Mouse (Mus musculus): ENCODE measurements around the gene Errfi1.

Gene Errfi1

DNA sequence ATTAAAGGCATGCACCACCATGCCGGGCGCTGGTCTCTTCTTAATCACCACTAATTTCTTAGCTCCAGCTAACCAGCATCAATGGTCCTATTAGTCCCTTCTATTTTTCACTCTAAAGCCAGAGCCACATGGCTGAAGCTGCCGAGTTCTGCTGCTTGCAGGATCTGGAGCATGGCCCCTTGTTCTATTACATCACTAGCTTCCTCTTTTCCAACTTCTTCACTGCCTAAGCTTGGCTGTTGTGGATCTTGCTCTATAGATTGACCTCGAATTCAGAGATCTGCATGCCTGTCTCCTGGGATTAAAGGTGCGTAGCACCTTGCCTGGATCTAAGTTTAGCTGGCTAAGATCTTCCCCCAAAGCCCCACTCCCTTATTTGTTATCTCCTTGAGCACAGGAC is 28.9 kb downstream of the Errfi1 start:
- DNase-seq, result no peak

DNA sequence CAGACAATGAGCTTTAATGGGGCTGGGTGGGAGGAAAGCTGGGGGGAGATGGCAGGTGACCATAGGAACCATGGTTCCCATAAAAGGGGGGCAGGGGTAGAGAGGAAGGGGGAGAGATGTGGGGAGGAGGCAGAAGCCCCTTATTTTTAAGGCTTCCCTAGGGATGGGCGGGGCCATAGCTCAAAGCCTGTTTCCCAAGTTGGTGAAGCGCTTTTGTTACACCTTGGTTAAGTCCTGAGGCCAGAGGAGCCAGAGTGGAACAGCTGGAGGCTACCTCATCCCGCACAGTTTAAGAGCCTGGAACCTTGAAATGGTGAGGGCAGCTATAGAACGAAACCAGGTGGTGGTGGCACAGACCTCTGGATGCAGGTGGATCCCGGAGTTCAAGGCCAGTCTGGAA is 34.2 kb downstream of the Errfi1 start:
- DNase-seq, result no peak

DNA sequence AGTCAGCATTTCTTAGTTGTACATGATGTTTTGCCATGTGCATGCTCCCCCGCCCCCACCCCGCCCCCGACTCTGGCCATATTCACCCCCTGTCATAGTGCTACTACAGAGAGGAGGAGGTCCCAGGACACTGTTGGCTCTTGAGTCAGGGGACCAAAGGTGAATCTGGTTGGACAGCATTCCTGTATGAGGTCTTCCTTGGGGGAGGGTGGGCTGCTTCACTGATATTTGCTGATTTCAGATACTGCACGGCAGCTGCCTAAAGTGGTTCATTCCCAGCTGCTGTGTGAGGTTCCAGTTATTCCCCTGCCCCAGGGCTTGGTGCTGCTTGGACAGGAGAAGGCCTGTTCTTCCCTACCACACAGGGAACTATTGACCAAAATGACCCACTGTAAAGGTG is 34.8 kb downstream of the Errfi1 start:
- DNase-seq, result no peak

DNA sequence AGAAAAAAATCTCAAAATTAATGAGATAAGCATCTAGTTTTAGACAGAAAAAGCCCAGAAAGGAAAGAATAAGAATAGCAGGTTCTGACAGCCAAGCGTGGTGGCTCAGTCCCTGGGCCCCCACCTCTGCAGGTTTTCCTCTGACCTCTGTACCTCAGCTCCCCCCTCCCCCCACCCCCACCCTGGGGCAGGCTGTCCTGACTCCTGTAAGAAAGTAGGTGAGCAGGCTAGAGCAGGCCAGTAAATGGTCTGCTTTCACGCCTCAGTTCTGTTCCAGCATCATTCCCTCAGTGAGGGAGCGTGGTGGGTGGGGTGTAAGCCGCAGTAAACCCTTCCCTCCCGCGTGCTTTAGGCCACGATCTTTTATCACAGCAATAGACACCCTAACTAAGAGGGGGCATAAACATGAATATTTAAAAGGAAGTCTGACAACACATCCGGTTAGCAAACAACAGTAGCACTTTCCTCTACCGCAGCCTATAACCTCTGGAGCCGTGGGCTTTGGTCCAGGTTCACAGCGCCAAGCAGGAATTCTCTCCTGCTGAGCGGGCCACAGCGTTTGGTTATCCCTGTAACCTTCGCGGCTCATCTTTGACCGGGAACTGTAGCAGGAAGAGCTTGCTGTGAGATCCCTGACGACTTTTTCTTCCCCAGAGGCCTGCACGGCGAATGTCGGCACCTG is 35.7 kb downstream of the Errfi1 start:
- DNase-seq, result peak; percentile 5

DNA sequence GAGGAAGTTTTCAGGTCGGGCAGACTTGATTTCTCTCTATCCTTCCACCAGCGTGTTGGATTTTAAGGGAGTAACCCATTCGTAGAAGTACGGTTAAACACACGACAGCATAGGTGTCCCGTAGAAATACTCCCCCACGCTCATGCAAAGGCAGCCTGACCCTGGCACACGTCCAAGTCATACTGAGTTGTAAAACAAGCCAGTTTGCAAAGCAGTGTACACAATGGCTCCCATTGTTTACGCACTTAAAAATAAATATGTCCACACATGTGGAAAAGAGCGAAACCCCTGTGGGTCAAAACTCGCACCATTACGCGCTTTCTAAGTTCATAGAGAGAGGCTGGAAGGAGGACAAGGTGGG is 36.2 kb downstream of the Errfi1 start:
- DNase-seq, result peak; percentile 16

DNA sequence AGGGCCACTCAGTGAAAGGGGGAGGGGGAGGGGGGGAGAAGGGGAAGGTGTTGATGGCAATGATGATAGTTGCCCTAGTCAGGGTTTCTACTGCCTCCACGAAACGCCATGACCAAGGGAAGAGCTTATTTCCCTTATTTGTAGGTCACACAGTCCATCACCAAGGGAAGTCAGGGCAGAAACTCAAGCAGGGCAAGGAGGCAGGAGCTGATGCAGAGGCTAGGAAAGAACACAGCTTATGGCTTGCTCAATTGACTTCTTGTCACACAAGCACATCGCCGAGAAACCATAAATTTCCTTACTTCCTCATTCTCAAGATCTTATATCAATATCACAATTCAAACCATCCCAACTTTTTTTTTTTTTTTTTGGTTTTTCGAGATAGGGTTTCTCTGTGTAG is 37.6 kb downstream of the Errfi1 start:
- DNase-seq, result no peak

DNA sequence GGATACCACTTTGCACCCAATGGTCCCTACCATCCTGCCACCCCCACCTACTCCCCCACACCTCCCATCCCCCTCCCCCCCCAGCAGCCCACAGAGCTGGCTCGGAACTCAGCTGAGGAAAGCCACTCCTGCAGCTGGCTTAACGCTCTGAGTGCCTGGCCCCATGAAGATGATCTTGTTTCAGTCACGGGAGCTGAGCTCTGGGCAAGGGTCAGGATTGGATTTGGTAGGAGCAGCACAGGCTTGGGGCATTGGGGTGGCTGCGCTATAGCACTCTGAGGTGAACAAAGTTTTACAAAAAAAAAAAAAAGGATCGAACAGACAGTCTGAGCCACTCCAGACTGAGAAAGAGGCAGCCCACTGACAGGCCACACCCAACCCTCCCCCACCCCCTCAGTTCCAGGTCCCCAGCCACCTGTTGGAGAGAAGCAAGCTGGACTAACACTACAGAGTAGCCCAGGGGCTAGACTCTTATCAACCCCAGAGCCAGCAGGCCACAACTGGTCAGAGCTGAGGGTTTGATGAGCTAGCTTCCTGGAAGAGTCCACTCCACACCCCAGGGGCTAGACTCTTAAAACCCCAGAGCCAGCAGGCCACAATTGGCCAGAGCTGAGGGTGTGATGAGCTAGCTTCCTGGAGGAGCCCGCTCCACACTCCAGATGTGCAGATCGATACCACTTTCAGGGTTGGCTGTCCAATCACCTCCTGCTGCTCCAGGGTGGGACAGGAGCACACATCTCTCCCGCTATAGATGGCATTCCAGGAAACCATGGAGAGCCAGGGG is 41.2 kb downstream of the Errfi1 start:
- peak; percentile 1 for DNase-seq

DNA sequence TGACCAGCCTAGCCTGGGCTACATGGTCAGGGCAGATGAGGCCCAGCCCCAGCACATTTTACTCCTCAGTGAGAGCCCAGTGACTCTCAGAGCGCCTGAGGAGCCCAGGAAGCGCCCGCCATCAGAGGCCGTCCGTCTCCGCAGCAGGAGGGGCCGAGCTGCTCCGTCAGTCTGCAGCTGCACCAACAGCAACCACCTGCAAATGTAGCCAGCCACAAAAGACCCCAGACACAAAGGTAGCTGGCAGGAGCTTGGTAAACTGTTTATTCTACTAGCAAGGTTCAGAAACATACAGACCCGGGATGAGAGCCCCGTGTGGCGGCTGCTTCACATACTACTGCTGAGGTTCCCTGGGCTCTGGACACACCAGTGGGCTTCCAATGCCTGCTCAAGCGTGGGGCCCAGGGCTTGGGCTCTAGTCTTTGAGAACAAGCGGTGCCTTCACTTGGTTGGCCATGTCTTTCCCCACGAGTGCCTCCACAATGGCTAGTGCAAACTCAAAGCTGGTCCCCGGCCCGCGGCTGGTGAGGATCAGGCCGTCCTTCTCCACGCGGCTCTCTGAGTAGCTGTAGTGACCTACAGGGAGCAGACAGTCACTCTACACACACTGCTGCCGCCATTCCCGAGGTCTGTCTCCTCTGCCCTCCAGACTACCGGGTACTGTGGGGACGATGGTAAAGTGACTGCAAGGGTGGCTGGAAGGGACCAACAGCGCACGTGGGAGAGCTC is 43.3 kb downstream of the Errfi1 start:
- peak; percentile 5 for DNase-seq

DNA sequence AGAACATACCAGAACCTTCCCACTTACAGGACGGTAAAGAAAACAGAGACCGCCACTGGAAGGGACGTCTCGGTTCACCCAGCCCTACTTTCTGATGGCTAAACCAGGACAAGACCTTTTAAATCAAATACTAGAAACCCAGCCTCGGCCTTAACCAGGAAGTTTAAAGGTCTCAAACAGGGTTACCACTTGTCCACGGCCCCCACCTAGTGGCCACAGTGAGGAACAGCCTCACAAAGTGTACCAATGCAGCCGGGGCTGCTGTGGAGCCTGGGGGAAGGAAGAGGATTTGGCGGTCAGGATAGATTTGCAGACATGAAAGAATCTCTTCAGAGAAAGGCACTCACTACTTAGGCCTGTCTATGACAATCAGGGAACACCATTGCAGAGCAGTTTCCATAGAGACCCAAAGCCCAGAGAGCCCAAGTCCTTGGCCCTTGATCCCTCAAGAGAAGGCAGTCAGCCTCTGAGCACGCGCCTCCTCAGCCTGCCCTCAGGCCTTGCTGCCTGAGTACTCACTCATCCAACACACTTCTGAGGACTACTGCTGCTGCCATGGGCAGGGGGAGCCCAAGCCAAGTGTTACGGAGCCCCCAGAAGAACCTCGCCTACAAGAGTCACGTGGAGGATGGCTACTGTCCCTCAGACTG is 45.1 kb downstream of the Errfi1 start:
- DNase-seq, result peak; percentile 54

DNA sequence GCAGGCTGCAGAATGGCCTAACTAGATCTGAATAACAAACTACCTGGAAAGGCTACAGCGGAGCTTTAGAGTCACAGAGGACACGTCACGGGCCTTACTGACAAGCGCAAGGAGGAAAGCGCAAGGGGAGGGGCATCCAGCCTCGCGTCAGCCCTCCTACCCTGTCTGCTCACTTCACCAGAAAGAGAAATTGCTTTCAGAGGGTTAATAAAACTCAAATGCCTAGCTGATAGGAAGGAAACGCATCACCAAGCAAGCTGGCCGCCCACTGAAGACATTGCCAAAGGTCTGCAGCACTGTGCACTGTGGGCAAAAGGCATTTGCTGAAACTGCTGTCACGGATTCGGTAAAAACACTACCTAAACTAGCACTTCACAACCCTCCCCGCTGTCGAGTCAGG is 46.8 kb downstream of the Errfi1 start:
- DNase-seq, result no peak

DNA sequence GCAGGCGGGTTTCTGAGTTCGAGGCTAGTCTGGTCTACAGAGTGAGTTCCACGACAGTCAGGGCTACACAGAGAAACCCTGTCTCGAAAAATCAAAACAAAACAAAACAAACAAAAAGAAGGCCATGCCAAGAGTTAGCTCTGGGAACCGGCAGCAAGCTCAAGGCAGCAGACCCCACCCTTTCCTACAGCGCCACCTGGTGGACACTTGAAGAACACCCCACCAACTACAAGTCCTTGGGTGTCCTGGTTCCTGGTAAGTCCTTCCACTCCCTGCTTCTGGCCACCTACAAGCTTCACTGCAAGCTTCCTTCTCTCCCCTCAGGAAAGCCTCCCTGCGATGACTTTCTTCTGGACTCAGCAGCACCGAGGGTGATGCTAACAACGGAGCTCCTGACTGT is 47.9 kb downstream of the Errfi1 start:
- peak; percentile 84 for DNase-seq

DNA sequence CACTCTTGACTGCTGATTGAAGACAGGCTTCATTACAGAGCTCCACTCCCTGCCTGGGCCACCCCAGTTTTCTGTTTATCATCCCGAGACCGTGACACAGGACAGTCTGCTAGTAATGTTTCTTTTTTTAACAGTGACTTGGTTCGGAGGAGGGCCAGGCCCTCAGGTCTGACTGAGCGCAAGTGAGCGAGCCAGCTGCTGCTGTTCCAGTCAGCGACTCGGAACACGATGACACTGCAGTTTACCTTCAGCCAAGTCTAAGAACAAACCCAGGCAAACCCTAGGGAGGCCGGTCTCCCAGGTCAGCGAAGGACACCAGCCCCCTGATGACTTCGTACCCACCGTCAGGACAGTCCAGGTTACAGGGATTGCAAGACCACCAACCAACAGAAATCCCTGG is 48.3 kb downstream of the Errfi1 start:
- DNase-seq, result no peak

DNA sequence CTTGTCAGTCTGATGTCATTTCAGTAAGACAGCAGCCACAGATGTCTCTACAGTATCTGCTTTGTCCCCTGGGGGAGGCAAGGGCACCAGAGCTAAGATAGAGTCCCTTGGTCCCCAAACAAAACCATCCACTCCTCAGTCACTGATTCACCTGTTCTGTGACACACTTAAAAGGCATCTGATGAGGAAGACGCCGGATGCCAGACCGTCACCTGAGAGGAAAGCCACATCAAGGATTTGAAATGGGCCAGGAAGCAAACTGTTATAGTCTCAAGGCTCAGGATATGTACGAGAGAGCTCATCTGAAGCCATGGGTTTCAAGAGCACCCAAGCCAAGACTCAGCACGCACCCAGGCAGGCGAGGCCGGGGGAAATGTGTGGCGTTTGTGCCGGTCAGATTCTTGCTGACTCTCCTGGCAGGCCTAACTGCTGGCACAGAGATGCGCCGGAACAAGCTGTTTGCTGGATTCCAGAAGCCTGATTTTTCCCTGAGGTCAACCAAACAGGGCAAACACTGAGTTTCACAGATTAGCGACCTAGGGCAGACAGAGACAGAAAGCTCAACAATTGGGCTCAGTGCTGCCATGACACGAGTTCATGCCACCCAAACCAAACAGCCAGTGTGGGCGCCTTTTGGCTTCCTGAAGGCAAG is 49.5 kb downstream of the Errfi1 start:
- no peak for DNase-seq

DNA sequence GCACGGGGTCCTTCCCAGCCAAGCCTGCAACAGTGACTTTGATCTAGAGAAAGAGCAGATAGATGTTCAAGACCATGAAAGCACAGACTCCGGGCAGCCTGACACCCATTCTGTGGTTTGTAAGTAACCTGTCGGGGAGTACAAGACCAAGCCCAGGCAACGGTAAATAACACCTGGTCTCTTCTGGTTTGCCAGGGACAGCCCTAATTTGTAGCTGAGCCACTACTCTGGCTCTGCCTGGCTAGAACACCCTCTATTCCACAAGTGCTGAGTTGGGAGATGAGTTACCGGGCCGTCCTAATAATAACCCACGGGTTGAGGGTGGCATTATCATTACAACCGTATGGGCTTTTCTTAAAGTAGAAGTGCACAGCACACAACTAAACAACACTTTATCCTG is 53.4 kb downstream of the Errfi1 start:
- no peak for DNase-seq

DNA sequence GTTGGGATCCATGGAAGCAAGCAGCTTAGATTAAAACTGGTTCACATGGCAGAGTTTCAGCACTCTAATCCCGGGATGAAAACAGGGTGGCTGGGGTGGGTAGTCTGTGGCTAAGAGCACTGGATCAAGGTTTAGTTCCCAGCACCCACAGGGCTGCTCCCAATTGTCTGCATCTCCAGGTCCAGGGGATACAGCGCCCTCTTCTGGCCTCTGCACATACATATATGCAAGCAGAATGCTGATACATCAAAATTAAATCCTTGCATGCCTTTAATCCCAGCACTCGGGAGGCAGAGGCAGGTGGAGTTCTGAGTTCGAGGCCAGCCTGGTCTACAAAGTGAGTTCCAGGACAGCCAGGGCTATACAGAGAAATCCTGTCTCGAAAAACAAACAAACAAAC is 54.8 kb downstream of the Errfi1 start:
- peak; percentile 37 for DNase-seq

DNA sequence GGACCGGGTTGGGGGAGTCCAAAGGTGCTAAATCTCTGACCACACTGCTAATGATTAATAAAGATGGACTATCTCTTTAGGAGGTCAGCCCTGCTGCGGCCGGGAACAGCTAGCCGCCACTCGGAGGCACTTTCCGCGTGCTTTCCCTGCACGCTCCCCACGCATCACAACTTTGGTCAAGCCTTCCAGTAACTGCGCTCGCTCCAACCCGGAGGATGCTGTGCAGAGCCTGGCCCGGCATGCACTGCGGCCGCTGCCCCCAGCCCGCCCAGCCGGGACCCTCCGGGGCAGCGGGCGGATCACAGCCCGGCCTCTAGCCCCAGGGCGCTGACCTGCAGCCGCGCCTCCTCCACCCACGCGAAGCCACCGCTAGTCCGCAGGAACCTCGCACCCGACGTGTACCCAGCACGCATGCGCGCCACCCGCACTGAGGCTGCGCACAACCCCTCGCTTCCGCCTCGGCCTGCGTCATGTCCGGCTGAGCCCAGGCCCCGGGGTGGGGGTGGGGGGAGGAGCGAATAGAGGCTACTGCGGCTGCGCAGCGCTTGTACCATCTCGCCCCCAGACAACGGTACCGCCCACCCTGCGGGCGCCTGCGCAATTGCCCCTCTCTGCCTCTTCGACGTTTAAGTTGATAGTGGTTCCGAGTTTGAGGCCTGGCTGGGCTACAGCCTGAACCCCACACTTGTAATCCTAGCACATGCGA is 55.9 kb downstream of the Errfi1 start:
- DNase-seq, result peak; percentile 99

DNA sequence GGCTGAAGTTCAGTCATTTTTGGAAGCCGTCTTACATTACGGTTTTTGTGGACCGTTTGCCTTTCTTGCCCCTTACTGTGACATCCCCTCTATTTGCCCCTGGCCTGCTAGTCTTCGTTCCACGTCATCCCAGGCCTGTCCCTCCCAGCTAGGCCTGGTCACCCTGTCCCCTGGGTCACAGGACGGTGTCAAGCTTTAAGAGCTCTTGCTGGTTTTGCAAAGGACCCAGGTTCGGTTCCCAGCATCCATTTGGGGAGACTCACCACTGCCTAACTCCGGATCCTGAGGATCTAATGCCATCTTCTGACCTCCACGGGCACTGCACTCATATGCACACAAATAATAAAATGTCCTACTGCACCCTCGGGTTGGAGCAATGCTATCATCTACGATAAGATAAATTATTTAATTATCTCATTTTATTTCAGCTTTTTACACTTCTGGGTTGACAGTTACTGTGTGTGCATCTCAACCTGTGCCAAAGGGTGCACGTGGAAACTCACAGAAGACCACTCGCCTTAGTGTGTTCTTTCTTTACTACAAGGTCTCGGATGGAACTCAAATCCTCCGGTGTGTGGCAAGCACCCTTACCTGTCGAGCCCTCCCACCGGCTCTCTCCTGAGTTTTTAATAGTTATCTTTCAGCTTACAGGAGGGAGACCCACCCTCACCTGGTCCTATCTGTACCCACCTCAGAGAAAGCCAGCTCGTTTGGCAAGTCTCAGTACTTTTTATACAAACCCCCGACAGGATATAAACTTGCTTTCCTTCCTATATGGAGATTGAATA is 56.6 kb downstream of the Errfi1 start:
- no peak for DNase-seq

DNA sequence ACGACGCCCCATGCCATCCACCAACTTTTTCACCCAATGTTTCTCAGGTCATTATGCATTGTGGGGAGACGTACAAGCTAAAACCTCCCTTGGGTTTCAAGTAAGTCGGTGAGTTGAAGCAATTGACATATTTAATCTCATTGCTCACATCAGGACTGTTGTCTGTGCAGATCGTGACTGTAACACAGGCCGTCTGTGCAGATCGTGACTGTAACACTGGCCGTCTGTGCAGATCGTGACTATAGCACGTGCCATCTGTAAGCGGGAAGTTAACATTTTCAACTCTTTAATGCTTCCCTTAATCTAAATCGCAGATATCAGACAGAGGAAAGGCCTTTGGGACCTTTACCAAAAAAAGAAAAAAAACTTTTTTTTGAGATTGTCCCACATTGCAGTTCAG is 60.0 kb downstream of the Errfi1 start:
- DNase-seq, result no peak

DNA sequence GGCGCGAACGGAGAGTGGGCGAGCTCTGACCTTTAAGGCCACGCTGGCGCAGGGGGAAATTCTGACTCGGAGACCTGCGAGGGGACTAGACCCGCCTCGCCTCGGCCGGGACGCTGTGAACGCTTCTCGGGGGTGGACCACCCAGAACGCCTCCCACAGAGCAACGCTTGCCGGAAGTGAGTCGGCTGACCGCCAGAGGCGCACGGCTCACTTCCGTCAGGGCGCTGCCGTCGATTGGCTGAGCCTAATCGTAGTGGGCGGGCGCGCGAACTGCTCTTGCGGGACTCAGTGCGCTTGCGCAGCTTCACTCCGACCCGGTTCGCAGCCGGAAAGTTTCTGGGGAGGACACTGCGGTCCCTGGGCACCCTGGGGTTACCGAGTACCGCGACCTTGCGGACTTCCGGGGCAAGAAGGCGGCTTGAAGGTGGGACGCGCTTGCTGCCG is 60.6 kb downstream of the Errfi1 start, which contains the start of the genes Park7 and Tnfrsf9:
Gene Park7, minus strand, starts transcription at position 148 of the 444 bp plus-strand sequence.
Gene Tnfrsf9, plus strand, starts transcription at position 273 of the 444 bp plus-strand sequence.
- DNase-seq, result peak; percentile 99

DNA sequence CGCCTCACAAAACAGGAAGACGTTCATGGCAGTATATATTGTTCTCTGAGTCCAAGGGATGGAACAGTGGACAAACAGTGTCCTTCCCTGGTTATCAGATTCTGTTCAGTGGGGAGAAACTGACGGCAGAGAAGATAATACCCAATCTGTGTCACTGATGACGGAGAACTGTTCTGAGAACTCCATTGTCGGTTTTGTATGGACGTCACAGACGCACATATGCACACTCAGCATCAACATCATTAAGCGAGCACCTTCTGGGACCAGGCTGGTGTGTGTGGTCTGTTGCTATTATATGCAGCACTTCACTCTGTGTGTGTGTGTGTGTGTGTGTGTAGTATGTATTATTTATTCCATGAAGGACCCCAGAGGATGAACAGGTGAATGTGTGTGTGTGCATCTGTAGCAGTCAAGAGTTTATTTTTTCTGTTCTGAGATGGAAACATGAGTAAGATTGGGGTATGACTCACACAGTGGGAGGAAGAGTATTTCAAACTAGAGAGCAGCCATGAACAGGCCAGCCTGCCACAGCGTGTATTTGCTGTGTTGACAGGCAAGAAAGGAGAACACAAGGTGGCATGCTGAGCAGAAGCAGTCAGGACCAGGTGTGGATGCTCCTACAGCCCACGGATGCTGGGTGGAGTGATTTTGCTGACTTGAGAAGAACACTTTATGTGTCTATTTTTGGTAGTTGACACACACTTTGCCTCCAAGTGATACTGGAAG is 61.6 kb downstream of the Errfi1 start:
- no peak for DNase-seq
